Mouse (Mus musculus) G1E (cell line): ENCODE measurements around the gene Cwc22.

Source experiments
- CTCF ChIP-seq: IDR thresholded peaks from 2 replicates; pipeline ENCODE4 v1.5.1; 2012; ENCODE audit warnings: low read depth, low read length, inconsistent platforms, mixed read lengths
- GATA1 ChIP-seq: IDR thresholded peaks from 2 replicates; pipeline ENCODE4 v1.6.1; 2012; ENCODE audit warnings: borderline replicate concordance, low read length, inconsistent platforms, mixed read lengths
- POLR2AphosphoS5 ChIP-seq: IDR thresholded peaks from 2 replicates; pipeline ENCODE4 v1.6.1; 2012; ENCODE audit warnings: low read depth, low read length, inconsistent platforms; ENCODE audit not compliant: insufficient replicate concordance
- TAL1 ChIP-seq: conservative IDR thresholded peaks from 2 replicates; pipeline ENCODE4 v1.6.1; 2012; ENCODE audit warnings: low read depth, low read length, inconsistent platforms, mixed read lengths

DNA sequence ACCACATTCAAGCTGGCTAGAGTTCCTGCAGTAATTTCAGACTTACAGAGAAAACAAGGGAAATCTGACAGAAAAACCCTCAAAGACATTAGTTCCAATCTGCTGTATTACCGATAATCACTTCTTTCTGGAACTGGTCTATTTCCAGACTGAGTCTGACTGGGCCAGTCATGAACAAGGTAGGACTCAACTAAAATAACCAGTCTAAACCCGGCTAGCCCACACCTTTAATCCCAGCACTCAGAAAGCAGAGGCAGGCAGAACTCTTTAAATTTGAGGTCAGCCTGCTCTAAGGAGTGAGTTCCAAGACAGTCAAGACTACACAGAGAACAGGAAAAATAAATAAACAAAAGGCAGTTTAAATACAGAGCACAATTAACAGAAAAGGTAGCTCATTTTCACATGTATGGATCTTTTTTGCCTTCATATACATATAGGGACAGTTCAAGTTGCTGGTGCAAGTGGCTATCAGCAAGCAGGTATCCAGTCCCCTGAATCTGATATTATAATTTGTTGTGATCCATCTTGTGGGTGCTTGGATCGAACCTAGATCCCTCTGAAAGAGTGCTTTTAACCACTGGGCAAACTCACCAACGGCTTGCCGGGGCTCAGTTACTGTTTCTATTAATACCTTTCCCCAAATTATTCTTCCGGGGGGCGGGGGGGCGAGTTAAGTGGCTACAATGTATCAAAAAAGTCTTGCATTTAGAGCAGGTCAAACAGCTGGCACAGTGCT is 1.1 kb downstream of the Cwc22 start:
- TF ChIP-seq CTCF (no peak), POLR2AphosphoS5 (no peak), TAL1 (no peak), GATA1 (no peak)
